Mouse (Mus musculus): ENCODE measurements around the gene Pvr. TPM values are rescaled to one million over a fixed set of nuclear protein-coding genes. Genes with fewer than 3 reads are reported as not detected.
A peak's percentile ranks its signal among the peaks of the same experiment; 100 is the strongest.
"Not testable (repeated sequence)": the region's sequence is repeated elsewhere in the genome, so short reads cannot be mapped to it uniquely, and the experiment has no call there.

Pvr gene
- total RNA-seq, 2 experiments from 2014 or later = 22.3 to 23.0 TPM

GRCm38 (mm10) chr7:19935171-19935751 lies 14.3 kb upstream of the Pvr start:
- DNase-seq (ENCODE audit: low spot score in 2 of 2) = no peak

DNA sequence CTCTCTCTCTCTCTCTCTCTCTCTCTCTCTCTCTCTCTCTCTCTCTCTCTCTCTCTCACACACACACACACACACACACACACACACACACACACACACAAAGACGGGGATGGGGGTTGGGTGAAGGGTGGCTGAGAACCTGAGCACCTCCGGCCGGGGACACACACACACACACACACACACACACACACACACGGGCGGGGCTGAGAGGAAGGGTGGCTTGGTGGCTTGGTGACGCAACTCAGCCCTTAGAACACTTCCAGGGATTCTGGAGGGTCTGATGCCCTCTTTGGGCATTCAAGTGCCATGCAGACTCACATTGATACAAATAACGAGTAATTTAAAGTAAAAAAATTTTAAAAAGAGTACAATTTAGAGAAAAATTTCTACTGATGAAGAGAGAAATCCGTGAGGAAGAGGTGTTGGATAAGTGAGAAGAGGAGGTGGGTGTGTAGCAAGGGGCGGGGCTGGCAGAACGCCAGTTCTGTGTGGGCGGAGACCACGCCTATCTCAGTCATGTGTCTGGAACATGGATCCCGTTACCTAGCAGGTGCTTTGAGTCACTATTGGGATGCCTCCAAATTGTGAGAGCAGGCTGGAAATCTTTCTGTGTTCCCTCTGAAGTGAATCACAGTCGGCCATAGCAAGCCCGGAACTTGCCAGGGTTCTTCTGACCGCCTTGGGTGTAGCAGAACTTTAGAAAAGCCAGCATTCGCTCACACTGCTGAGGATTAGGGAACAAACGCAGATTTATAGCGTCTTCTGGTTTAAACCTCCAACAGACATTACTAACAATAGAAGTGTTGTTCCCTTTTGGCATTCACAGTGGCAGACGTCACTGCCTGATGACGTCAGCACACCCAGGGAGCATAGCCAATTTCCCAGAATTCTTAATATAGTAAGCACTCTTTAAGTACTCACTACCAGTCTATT lies 12.2 kb upstream of the Pvr start:
- DNase-seq (ENCODE audit: low spot score in 2 of 2) = peak; percentile 49 to 67

- DNase-seq (ENCODE audit: low spot score in 2 of 2) = no peak
These were observed 11.3 kb upstream of the Pvr start for GRCm38 (mm10) chr7:19932133-19932876.

DNA sequence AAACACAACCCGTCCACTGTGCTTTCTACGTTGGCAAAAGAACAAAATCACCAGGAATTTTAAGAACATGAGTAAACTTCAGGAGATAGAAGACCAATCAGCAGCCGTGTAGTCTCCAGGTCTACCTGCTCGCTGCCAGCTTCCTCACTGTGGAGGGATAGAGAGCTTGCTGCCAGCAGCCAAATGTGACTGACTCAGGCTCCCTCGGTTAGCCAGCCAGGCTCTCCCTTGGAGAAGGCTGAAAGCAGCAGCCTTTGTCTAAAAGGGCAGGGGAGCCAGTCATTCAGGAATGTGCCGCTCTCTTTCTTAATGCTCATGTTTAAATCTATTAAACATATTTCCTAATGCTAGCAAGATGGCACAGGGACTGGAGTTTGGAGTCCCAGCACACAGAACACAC lies 9.5 kb upstream of the Pvr start:
- not testable (repeated sequence) for DNase-seq (ENCODE audit: low spot score in 2 of 2)

GRCm38 (mm10) chr7:19928486-19928885 lies 7.5 kb upstream of the Pvr start:
- no peak for DNase-seq (ENCODE audit: low spot score in 2 of 2)

DNA sequence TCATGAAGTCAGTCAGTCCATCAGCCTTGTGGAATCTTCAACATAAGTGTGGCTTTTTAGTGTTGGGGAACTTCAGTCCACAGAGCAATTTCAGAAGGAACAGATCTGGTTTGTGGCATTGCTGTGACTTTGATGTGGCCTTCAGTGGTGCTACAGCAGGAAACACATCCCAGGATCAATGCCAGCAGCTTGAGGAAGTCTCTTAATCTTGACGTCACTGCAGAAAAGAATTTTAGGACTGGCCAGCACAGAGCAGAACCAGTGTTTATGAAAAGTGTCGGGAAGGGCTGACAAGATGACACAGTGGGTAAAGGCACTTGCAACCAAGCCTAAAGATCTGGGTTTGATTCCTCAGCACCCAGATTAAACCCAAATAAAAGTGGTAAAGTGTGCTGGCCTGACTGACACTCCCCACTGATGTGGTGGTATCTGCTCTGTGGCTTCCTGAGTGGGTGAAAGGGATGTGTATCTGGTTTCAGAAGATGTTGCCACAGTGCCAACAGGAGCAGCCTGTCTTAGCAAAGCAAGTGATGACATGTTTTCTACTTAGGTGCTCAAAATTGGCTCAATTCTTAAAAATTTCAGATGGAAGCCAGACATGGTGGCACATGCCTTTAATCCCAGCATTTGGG lies 6.0 kb upstream of the Pvr start:
- DNase-seq (ENCODE audit: low spot score in 2 of 2) = no peak

- DNase-seq (ENCODE audit: low spot score in 2 of 2) = no peak
These were observed 4.4 kb upstream of the Pvr start for GRCm38 (mm10) chr7:19925376-19925775.

DNA sequence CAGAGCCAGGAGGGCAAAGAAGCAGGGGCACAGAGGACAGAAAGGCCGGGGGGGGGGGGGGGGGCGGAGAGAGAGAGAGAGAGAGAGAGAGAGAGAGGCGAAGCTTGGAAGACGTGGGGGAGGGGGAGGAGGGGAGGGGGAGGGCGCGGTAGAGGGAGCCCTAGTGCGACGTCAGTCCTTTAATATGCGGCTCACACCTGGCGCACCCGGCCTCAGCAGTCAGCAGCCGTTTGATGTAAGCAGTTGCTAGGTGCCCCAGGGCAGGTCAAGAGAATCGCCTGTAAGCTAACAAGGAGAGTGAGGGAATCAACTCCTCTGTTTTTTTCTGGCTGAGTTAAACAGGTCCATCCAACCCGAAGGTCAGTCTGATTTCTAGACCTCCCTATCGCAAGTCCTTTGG lies 2.8 kb upstream of the Pvr start:
- no peak for DNase-seq (ENCODE audit: low spot score in 2 of 2)

GRCm38 (mm10) chr7:19923354-19923753 lies 2.4 kb upstream of the Pvr start:
- no peak for DNase-seq (ENCODE audit: low spot score in 2 of 2)

DNA sequence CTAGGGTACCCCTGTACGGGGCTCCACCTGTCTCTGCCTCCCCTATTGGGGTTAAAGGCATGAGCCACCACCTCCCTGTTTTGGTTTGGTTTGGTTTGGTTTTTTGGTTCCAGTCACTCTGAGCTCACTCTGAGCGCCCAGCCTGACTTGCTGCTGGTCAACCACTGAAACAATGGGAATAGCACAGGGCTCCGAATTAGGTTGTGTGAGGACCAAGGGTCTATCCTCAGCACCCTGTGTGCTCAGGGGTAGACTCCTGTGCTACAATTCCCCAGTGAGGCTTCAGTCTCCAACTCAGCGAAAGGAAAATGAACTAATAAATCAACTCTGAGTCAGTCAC lies 824 bp downstream of the Pvr start:
- no peak for DNase-seq (ENCODE audit: low spot score in 2 of 2)

- no peak for DNase-seq (ENCODE audit: low spot score in 2 of 2)
These were observed 6.4 kb downstream of the Pvr start for GRCm38 (mm10) chr7:19914558-19914957.

- no peak for DNase-seq (ENCODE audit: low spot score in 2 of 2)
These were observed 9.1 kb downstream of the Pvr start for GRCm38 (mm10) chr7:19911695-19912524.

- DNase-seq (ENCODE audit: low spot score in 2 of 2) = no peak
These were observed 9.7 kb downstream of the Pvr start for GRCm38 (mm10) chr7:19911292-19911658.

- DNase-seq (ENCODE audit: low spot score in 2 of 2) = peak; percentile 66 to 80
These were observed 10.3 kb downstream of the Pvr start for GRCm38 (mm10) chr7:19910421-19911291.

- DNase-seq (ENCODE audit: low spot score in 2 of 2) = peak in 1 of 2 experiments; percentile 39
These were observed 31.1 kb downstream of the Pvr start for GRCm38 (mm10) chr7:19889881-19890280.

- no peak for DNase-seq (ENCODE audit: low spot score in 2 of 2)
These were observed 33.1 kb downstream of the Pvr start, which contains the start of gene Ceacam19 for GRCm38 (mm10) chr7:19887849-19888248. Ceacam19 (minus strand) TSS chr7:19887965.

- DNase-seq (ENCODE audit: low spot score in 2 of 2) = no peak
These were observed 40.2 kb downstream of the Pvr start for GRCm38 (mm10) chr7:19880754-19881153.

- no peak for DNase-seq (ENCODE audit: low spot score in 2 of 2)
These were observed 44.1 kb downstream of the Pvr start for GRCm38 (mm10) chr7:19876781-19877425.
